9 mouse cellular contexts compared by ENCODE assay signal in genomic region chr2:30902726-30903722, GRCm38 (mm10). TPM values are rescaled to one million over a fixed set of nuclear protein-coding genes. Genes with fewer than 3 reads are reported as not detected.
DNase-seq lines count a peak whose midpoint lies in the region; ATAC-seq and TF ChIP-seq lines count a peak whose summit lies in the region.
"Had no signal": no experiment of that assay in that cellular context is flagged by ENCODE, and none has a peak within 500 bp of the region (broad histone marks: within the 10 kb centered on the region; RNA-seq: fewer than 3 reads in every experiment).

No protein-coding gene starts in this region.

- H3K27ac ChIP-seq in kidney, embryonic 14.5 days (ENCODE audit: low read depth, low read length): no peak overlapping the region
- no peak overlapping the region for H3K27ac ChIP-seq in hindbrain, embryonic 13.5 days
- no peak overlapping the region for H3K27ac ChIP-seq in liver, embryonic 15.5 days (replicated peaks)
- H3K27ac ChIP-seq in stomach, postnatal 0 days (replicated peaks): peak overlapping the region; percentile 74

- peak; percentile 86 for ATAC-seq in kidney, embryonic 14.5 days (ENCODE audit: low FRiP score, low TSS enrichment)
- ATAC-seq in hindbrain, embryonic 13.5 days (ENCODE audit: low FRiP score): peak; percentile 36; the same call in 1 of the 2 replicates
- no peak for ATAC-seq in liver, embryonic 15.5 days (ENCODE audit: insufficient read depth)
- ATAC-seq in stomach, postnatal 0 days (ENCODE audit: low FRiP score, low TSS enrichment): peak; percentile 39; the same call in 1 of the 2 replicates
- no peak for ATAC-seq in megakaryocyte-erythroid progenitor cell, adult 5-6 weeks (replicated peaks; ENCODE audit: low FRiP score, low TSS enrichment, poor library complexity, severe bottlenecking)
- ATAC-seq: Patski had no signal

- no peaks in the 10 kb centered on the region for H3K36me3 ChIP-seq in kidney, embryonic 14.5 days (ENCODE audit: control insufficient read depth, insufficient read depth, low read length)
- H3K36me3 ChIP-seq in hindbrain, embryonic 13.5 days: no peaks in the 10 kb centered on the region
- no peaks in the 10 kb centered on the region for H3K36me3 ChIP-seq in liver, embryonic 15.5 days (replicated peaks)
- H3K36me3 ChIP-seq in stomach, postnatal 0 days (ENCODE audit: control insufficient read depth, insufficient read depth, low read length): no peaks in the 10 kb centered on the region

- DNase-seq in kidney, adult 11 months: no peak
- peak; percentile 64 for DNase-seq in embryo, embryonic 9.5 days (ENCODE audit: extremely low spot score)
- no peak for DNase-seq in stomach, postnatal 0 days (ENCODE audit: low spot score)
- DNase-seq in left cerebral cortex, adult 9 months (ENCODE audit: low spot score in 2 of 2): no peak

- TF ChIP-seq EP300 in stomach, postnatal 0 days (optimal IDR thresholded peaks at IDR 0.05): no peak

- H3K27me3 ChIP-seq in kidney, embryonic 14.5 days (ENCODE audit: control insufficient read depth, insufficient read depth, low read length): no peaks in the 10 kb centered on the region
- H3K27me3 ChIP-seq in hindbrain, embryonic 13.5 days: peaks cover 25% of the 10 kb centered on the region
- H3K27me3 ChIP-seq in liver, embryonic 15.5 days: peaks cover 34% of the 10 kb centered on the region
- no peaks in the 10 kb centered on the region for H3K27me3 ChIP-seq in stomach, postnatal 0 days (ENCODE audit: control insufficient read depth, insufficient read depth, low read length)
- H3K27me3 ChIP-seq: Patski had no signal

- TF ChIP-seq CTCF in stomach, postnatal 0 days (IDR thresholded peaks at IDR 0.05; ENCODE audit: low read depth): no peak

- peaks cover 20% of the 10 kb centered on the region for H3K4me1 ChIP-seq in kidney, embryonic 14.5 days (ENCODE audit: control insufficient read depth, insufficient read depth, low read length)
- H3K4me1 ChIP-seq in hindbrain, embryonic 13.5 days (replicated peaks): peaks cover 17% of the 10 kb centered on the region
- H3K4me1 ChIP-seq in liver, embryonic 15.5 days (replicated peaks): peaks cover 7% of the 10 kb centered on the region; the same call in 1 of the 2 replicates
- peaks cover 5% of the 10 kb centered on the region for H3K4me1 ChIP-seq in stomach, postnatal 0 days (replicated peaks; ENCODE audit: control insufficient read depth, insufficient read depth)

- H3K9me3 ChIP-seq in kidney, embryonic 14.5 days (ENCODE audit: control insufficient read depth, low read length): no peaks in the 10 kb centered on the region
- H3K9me3 ChIP-seq in hindbrain, embryonic 13.5 days: no peaks in the 10 kb centered on the region
- H3K9me3 ChIP-seq in liver, embryonic 15.5 days (replicated peaks): no peaks in the 10 kb centered on the region
- H3K9me3 ChIP-seq in stomach, postnatal 0 days (ENCODE audit: control insufficient read depth, low read length): no peaks in the 10 kb centered on the region

- H3K4me2 ChIP-seq in kidney, embryonic 14.5 days (replicated peaks; ENCODE audit: low read depth, low read length): peak overlapping the region; percentile 53
- H3K4me2 ChIP-seq in hindbrain, embryonic 13.5 days: peak overlapping the region; percentile 61
- peak overlapping the region; percentile 23 for H3K4me2 ChIP-seq in liver, embryonic 15.5 days
- H3K4me2 ChIP-seq in stomach, postnatal 0 days (replicated peaks; ENCODE audit: low read depth): peak overlapping the region; percentile 61

- peak overlapping the region; percentile 36 for H3K4me3 ChIP-seq in kidney, embryonic 14.5 days (ENCODE audit: low read length)
- H3K4me3 ChIP-seq in hindbrain, embryonic 13.5 days: peak overlapping the region; percentile 36
- H3K4me3 ChIP-seq in liver, embryonic 15.5 days (replicated peaks): no peak overlapping the region
- H3K4me3 ChIP-seq in stomach, postnatal 0 days (ENCODE audit: low read depth, low read length): peak overlapping the region; percentile 43

- WGBS in kidney, embryonic 14.5 days: 8% methylated on average over 36 of the region's 37 CpGs
- WGBS in hindbrain, embryonic 13.5 days: 10% methylated on average over 36 of the region's 37 CpGs
- WGBS in liver, embryonic 15.5 days (ENCODE audit: insufficient replicate concordance): 15% methylated on average over 36 of the region's 37 CpGs
- 11% methylated on average over 35 of the region's 37 CpGs for WGBS in stomach, postnatal 0 days

- H3K9ac ChIP-seq in kidney, embryonic 14.5 days (ENCODE audit: low read depth, low read length): peak overlapping the region; percentile 52
- peak overlapping the region; percentile 61 for H3K9ac ChIP-seq in hindbrain, embryonic 13.5 days
- no peak overlapping the region for H3K9ac ChIP-seq in liver, embryonic 15.5 days
- peak overlapping the region; percentile 65 for H3K9ac ChIP-seq in stomach, postnatal 0 days (ENCODE audit: low read length)

RNA-seq across cellular contexts. Expression of gene Ptges, which starts 26.6 kb away (rescaled TPM):
- 6.1 and 7.2 TPM in 2 replicates for polyA plus RNA-seq in kidney, embryonic 14.5 days (2014; fragmentation: Nextera tagmentation; extraction: Ambion mirVana)
- polyA plus RNA-seq in hindbrain, embryonic 13.5 days (2015; fragmentation: Nextera tagmentation; extraction: Ambion mirVana): 3.8 and 5.8 TPM in 2 replicates
- 0.29 and 0.33 TPM in 2 replicates for polyA plus RNA-seq in liver, embryonic 15.5 days (2015; fragmentation: Nextera tagmentation; extraction: Ambion mirVana)
- 28.3 and 29.2 TPM in 2 replicates for polyA plus RNA-seq in stomach, postnatal 0 days (2015; fragmentation: Nextera tagmentation; extraction: Ambion mirVana)
- not detected in 2 replicates for total RNA-seq in megakaryocyte-erythroid progenitor cell, adult 5-6 weeks (2014; fragmentation: Nextera tagmentation)
- 0.09 TPM in 1 of 2 replicates, not detected in the other for total RNA-seq in megakaryocyte-erythroid progenitor cell, adult 5-6 weeks (2017)

RNA-seq across cellular contexts. Expression of gene Tor1b, which starts 49.7 kb away (rescaled TPM):
- polyA plus RNA-seq in kidney, embryonic 14.5 days (2014; fragmentation: Nextera tagmentation; extraction: Ambion mirVana): 31.0 and 39.3 TPM in 2 replicates
- 17.4 and 17.6 TPM in 2 replicates for polyA plus RNA-seq in hindbrain, embryonic 13.5 days (2015; fragmentation: Nextera tagmentation; extraction: Ambion mirVana)
- 14.6 and 16.1 TPM in 2 replicates for polyA plus RNA-seq in liver, embryonic 15.5 days (2015; fragmentation: Nextera tagmentation; extraction: Ambion mirVana)
- 20.1 and 21.8 TPM in 2 replicates for polyA plus RNA-seq in stomach, postnatal 0 days (2015; fragmentation: Nextera tagmentation; extraction: Ambion mirVana)
- total RNA-seq in megakaryocyte-erythroid progenitor cell, adult 5-6 weeks (2014; fragmentation: Nextera tagmentation): 37.2 and 49.8 TPM in 2 replicates
- total RNA-seq in megakaryocyte-erythroid progenitor cell, adult 5-6 weeks (2017): 43.3 and 46.5 TPM in 2 replicates

Comparison
In these comparisons a context has a peak if more than half of its experiments do, and no peak if none do; other contexts are left out.
1. ATAC-seq: peak in kidney, embryonic 14.5 days (single experiment), hindbrain, embryonic 13.5 days (single experiment) and stomach, postnatal 0 days (single experiment); none in liver, embryonic 15.5 days (single experiment) and megakaryocyte-erythroid progenitor cell, adult 5-6 weeks (single experiment).
2. Peak in every context shown above with its lines, with median percentiles within 50 percentile points of each other: H3K4me2 ChIP-seq.